Mouse (Mus musculus): Measurements from ENCODE around the gene Slc10a4. TPM values are rescaled to one million over a fixed set of nuclear protein-coding genes. Genes with fewer than 3 reads are reported as not detected.
A peak's percentile ranks its signal among the peaks of the same experiment; 100 is the strongest.
"Not testable (repeated sequence)": the region's sequence is repeated elsewhere in the genome, so short reads cannot be mapped to it uniquely, and the experiment has no call there.

Slc10a4 gene
- total RNA-seq, 1 experiment from 2014 or later: not detected

DNA sequence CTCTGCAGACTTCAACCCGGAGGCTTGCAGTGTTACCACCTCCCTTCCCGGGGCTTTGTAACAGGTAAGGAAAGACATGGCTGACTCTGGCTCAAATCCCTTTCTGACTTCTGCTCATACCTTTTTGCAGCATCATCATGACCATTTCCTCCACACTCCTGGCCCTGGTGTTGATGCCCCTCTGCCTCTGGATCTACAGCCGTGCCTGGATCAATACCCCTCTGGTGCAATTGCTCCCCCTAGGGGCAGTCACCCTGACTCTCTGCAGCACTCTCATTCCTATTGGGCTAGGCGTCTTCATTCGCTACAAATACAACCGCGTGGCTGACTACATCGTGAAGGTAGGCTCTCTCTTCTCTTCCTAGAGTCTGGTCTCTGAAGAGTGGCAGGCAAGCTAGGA is 1.5 kb downstream of the Slc10a4 start:
- ATAC-seq (replicated peaks in 1 of 2; ENCODE audit: insufficient read depth in 1 of 2, low FRiP score in 2 of 2, low TSS enrichment in 1 of 2, low read depth in 1 of 2, poor library complexity in 2 of 2, severe bottlenecking in 2 of 2): peak; percentile 38 to 67; a peak in 3 of 4 replicates

DNA sequence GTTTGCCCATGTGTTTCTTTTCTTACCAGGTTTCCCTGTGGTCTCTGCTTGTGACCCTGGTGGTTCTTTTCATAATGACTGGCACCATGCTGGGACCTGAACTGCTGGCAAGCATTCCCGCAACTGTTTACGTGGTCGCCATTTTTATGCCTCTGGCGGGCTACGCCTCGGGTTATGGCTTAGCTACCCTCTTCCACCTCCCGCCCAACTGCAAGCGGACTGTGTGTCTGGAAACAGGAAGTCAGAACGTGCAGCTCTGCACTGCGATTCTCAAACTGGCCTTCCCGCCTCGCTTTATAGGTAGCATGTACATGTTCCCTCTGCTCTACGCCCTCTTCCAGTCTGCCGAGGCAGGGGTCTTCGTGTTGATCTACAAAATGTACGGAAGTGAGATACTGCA is 5.1 kb downstream of the Slc10a4 start:
- not testable (repeated sequence) for ATAC-seq (replicated peaks in 1 of 2; ENCODE audit: insufficient read depth in 1 of 2, low FRiP score in 2 of 2, low TSS enrichment in 1 of 2, low read depth in 1 of 2, poor library complexity in 2 of 2, severe bottlenecking in 2 of 2)

GRCm38 (mm10) chr5:73012884-73013610 is 6.4 kb downstream of the Slc10a4 start:
- peak in 1 of 2 experiments; percentile 24; a peak in 1 of 4 replicates for ATAC-seq (replicated peaks in 1 of 2; ENCODE audit: insufficient read depth in 1 of 2, low FRiP score in 2 of 2, low TSS enrichment in 1 of 2, low read depth in 1 of 2, poor library complexity in 2 of 2, severe bottlenecking in 2 of 2)

DNA sequence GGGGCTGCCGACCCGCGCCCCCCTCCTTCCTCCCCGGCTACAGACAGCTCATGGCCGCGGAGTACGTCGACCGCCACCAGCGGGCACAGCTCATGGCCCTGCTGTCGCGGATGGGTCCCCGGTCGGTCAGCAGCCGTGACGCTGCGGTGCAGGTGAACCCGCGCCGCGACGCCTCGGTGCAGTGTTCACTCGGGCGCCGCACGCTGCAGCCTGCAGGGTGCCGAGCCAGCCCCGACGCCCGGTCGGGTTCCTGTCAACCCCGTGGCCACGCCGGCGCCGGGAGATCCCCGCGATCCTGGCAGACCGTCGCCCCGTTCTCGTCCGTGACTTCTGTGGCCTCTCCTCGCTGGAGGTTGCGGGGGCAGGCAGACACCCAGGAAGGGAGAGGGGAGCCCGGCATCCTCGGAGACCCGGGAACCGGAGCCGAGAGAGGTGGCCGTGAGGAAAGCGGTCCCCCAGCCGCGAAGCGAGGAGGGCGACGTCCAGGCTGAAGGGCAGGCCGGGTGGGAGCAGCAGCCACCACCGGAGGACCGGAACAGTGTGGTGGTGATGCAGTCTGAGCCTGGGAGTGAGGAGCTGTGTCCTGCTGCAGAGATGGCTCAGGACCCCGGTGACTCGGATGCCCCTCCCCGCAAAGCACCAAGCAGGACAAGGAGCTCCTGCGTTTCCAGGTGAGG is 7.1 kb downstream of the Slc10a4 start:
- ATAC-seq (replicated peaks in 1 of 2; ENCODE audit: insufficient read depth in 1 of 2, low FRiP score in 2 of 2, low TSS enrichment in 1 of 2, low read depth in 1 of 2, poor library complexity in 2 of 2, severe bottlenecking in 2 of 2): peak; percentile 29 to 57; a peak in 3 of 4 replicates

DNA sequence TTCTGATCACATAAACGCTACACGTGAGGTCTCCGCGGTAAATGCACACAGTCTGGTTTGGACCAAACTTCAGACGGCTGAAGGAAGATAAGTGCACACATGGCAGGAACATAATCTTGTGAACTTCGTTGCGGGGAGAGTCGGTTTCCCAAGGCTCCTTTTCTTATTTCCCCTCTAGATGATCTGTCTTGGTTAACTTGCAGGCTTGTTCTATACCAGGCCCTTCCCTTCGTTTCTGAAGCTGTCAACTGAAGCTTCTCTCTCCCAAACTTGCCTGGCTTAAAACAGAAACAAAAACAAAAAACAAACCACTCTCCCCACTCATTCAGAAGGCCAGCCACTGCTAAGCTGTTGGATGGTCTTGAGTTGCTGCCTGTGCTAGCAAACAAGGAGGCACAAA is 8.1 kb downstream of the Slc10a4 start:
- ATAC-seq (replicated peaks in 1 of 2; ENCODE audit: insufficient read depth in 1 of 2, low FRiP score in 2 of 2, low TSS enrichment in 1 of 2, low read depth in 1 of 2, poor library complexity in 2 of 2, severe bottlenecking in 2 of 2): no peak

DNA sequence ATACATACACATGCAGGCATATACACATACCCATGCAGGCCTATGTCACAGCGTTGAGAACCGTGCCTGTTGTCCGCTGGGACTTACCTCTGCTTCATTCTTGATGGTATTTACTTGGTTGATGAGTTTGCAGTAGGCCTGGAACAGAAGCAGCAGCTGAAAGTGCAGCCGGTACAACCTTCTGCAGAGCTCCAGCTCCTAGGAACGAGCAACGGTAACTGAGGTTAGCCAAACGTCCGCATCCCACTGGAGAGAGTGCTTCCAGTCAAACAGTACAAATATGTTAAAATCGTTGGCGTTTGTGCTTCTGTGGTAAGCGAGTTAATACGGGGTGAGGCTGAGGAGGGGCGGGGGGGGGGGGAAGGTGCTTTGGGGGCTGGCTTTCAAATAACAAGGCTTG is 17.1 kb downstream of the Slc10a4 start:
- no peak for ATAC-seq (replicated peaks in 1 of 2; ENCODE audit: insufficient read depth in 1 of 2, low FRiP score in 2 of 2, low TSS enrichment in 1 of 2, low read depth in 1 of 2, poor library complexity in 2 of 2, severe bottlenecking in 2 of 2)

GRCm38 (mm10) chr5:73028646-73029045 is 22.0 kb downstream of the Slc10a4 start:
- no peak for ATAC-seq (replicated peaks in 1 of 2; ENCODE audit: insufficient read depth in 1 of 2, low FRiP score in 2 of 2, low TSS enrichment in 1 of 2, low read depth in 1 of 2, poor library complexity in 2 of 2, severe bottlenecking in 2 of 2)

DNA sequence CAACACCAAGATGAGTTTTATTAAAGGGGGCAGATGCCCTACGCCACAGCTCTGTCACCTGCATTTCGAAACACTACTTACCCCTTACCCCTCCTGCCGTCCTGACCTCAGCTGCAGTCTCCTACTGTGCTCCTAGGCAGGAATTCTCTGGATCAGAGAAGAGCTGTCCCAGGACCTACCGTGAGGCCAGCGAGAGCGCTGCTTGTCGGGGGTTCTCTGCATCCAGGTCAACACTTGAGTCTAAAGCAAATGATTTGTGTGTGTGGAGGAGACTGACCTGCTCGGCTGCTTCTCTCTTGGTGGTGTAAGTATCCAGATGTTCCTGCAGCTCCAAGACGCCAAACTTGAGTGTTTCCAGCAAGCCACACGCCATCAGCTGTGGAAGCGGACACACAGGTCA is 25.8 kb downstream of the Slc10a4 start:
- no peak for ATAC-seq (replicated peaks in 1 of 2; ENCODE audit: insufficient read depth in 1 of 2, low FRiP score in 2 of 2, low TSS enrichment in 1 of 2, low read depth in 1 of 2, poor library complexity in 2 of 2, severe bottlenecking in 2 of 2)

DNA sequence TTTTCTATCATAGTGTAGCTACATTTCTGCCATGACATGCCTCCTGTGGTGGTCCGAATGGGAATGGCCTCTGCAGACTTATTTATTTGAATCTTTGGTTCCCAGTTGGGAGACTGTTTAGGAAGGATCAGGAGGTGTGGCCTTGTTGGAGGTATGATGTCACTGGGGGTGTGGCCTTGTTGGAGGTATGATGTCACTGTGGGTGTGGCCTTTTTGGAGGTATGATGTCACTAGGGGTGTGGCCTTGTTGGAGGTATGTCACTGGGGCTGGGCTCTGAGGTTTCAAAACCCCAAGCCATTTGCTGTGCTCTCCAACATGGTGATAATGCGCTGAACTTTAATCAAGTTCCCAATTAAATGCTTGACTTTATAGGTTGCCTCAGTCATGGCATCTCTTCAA is 37.4 kb downstream of the Slc10a4 start:
- no peak for ATAC-seq (replicated peaks in 1 of 2; ENCODE audit: insufficient read depth in 1 of 2, low FRiP score in 2 of 2, low TSS enrichment in 1 of 2, low read depth in 1 of 2, poor library complexity in 2 of 2, severe bottlenecking in 2 of 2)

GRCm38 (mm10) chr5:73047651-73048245 is 41.1 kb downstream of the Slc10a4 start:
- ATAC-seq (replicated peaks in 1 of 2; ENCODE audit: insufficient read depth in 1 of 2, low FRiP score in 2 of 2, low TSS enrichment in 1 of 2, low read depth in 1 of 2, poor library complexity in 2 of 2, severe bottlenecking in 2 of 2): no peak

GRCm38 (mm10) chr5:73053933-73054332 is 47.2 kb downstream of the Slc10a4 start:
- ATAC-seq (replicated peaks in 1 of 2; ENCODE audit: insufficient read depth in 1 of 2, low FRiP score in 2 of 2, low TSS enrichment in 1 of 2, low read depth in 1 of 2, poor library complexity in 2 of 2, severe bottlenecking in 2 of 2): no peak

- no peak for ATAC-seq (replicated peaks in 1 of 2; ENCODE audit: insufficient read depth in 1 of 2, low FRiP score in 2 of 2, low TSS enrichment in 1 of 2, low read depth in 1 of 2, poor library complexity in 2 of 2, severe bottlenecking in 2 of 2)
These were observed 49.8 kb downstream of the Slc10a4 start for GRCm38 (mm10) chr5:73056457-73056856.

DNA sequence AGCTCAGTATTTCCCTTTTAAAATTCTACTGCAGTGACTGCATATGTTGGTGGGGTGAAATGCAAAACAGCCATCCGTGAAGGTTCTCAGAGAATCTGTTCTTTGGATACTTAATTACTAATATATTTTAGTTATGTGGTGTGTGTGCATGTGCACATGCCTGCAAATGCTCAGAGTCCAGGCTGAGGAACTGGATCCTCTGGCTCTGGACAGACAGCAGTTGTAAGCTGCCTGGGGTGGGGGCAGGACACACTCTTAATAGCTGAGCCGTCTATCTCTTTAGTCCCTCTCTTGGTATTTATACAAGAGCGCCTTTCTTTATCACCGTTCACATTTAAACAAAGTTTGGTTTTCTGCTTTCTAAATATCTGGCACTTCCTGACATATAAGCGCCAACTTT is 50.3 kb downstream of the Slc10a4 start:
- no peak for ATAC-seq (replicated peaks in 1 of 2; ENCODE audit: insufficient read depth in 1 of 2, low FRiP score in 2 of 2, low TSS enrichment in 1 of 2, low read depth in 1 of 2, poor library complexity in 2 of 2, severe bottlenecking in 2 of 2)

- no peak for ATAC-seq (replicated peaks in 1 of 2; ENCODE audit: insufficient read depth in 1 of 2, low FRiP score in 2 of 2, low TSS enrichment in 1 of 2, low read depth in 1 of 2, poor library complexity in 2 of 2, severe bottlenecking in 2 of 2)
These were observed 54.9 kb downstream of the Slc10a4 start for GRCm38 (mm10) chr5:73061506-73062155.

Other genes starting within 250 kb of the Slc10a4 start
- 38.2 and 47.7 TPM in 2 replicates for gene Tec, start 138.4 kb upstream of the Slc10a4 start, total RNA-seq (2017)
- 40.2 and 51.7 TPM in 2 replicates for gene Slain2, start 92.6 kb upstream of the Slc10a4 start, total RNA-seq (2017)
- not detected in 2 replicates for gene Gm10135, start 32.2 kb upstream of the Slc10a4 start, total RNA-seq (2017)
- 73.7 and 73.9 TPM in 2 replicates for gene Fryl, start 249.7 kb downstream of the Slc10a4 start, total RNA-seq (2017)

All from hematopoietic stem cell, adult 5-6 weeks (primary cell).